Mouse (Mus musculus): ENCODE measurements around the gene Tekt4.
A peak's percentile ranks its signal among the peaks of the same experiment; 100 is the strongest.

Tekt4 gene

GRCm38 (mm10) chr17:25480152-25480551 is 25.7 kb downstream of the Tekt4 start:
- no peak for DNase-seq

GRCm38 (mm10) chr17:25480820-25481219 is 26.4 kb downstream of the Tekt4 start:
- no peak for DNase-seq

- no peak for DNase-seq
Measured at GRCm38 (mm10) chr17:25482092-25482491, 27.7 kb downstream of the Tekt4 start.

- peak in 1 of 2 experiments; percentile 37 for DNase-seq
Measured at GRCm38 (mm10) chr17:25497013-25497412, 42.6 kb downstream of the Tekt4 start, which contains the start of gene Sstr5. Sstr5 (minus strand) TSS chr17:25497288.

- no peak for DNase-seq
Measured at GRCm38 (mm10) chr17:25502599-25502998, 48.2 kb downstream of the Tekt4 start.

GRCm38 (mm10) chr17:25507799-25508198 is 53.4 kb downstream of the Tekt4 start:
- DNase-seq = peak; percentile 86 to 89

GRCm38 (mm10) chr17:25508860-25509577 is 54.6 kb downstream of the Tekt4 start:
- DNase-seq = peak; percentile 70 to 82

- DNase-seq = no peak
Measured at GRCm38 (mm10) chr17:25510074-25510830, 55.8 kb downstream of the Tekt4 start.

GRCm38 (mm10) chr17:25511876-25512275 is 57.5 kb downstream of the Tekt4 start:
- no peak for DNase-seq

GRCm38 (mm10) chr17:25514055-25514454 is 59.6 kb downstream of the Tekt4 start:
- no peak for DNase-seq

- DNase-seq = no peak
Measured at GRCm38 (mm10) chr17:25516315-25516714, 61.9 kb downstream of the Tekt4 start.

GRCm38 (mm10) chr17:25518144-25518543 is 63.7 kb downstream of the Tekt4 start:
- no peak for DNase-seq

GRCm38 (mm10) chr17:25519511-25519910 is 65.1 kb downstream of the Tekt4 start:
- peak in 1 of 2 experiments; percentile 15 for DNase-seq

- DNase-seq = no peak
Measured at GRCm38 (mm10) chr17:25520492-25520891, 66.1 kb downstream of the Tekt4 start.

- no peak for DNase-seq
Measured at GRCm38 (mm10) chr17:25522080-25522479, 67.7 kb downstream of the Tekt4 start.

Data from cerebellum, postnatal 14 days (tissue).